Mouse (Mus musculus) forebrain, embryonic 16.5 days (tissue): Measurements from ENCODE around the gene Gm3336. TPM values are rescaled to one million over a fixed set of nuclear protein-coding genes. Genes with fewer than 3 reads are reported as not detected.

Experiments used
- ATAC-seq: fragments of 200-750 bp; cut with Nextera tagmentation; 2 replicates; pipeline ENCODE4 v1.8.0; 2017; ENCODE audit warnings: mild to moderate bottlenecking, moderate library complexity
- H3K27ac ChIP-seq: fragments of 300-500 bp; sonication (generic); 2 replicates; pipeline ENCODE4 v1.5.1; 2014; ENCODE audit warnings: low read length, control low read depth
- H3K27me3 ChIP-seq: fragments of 300-500 bp; sonication (generic); replicated peaks from 2 replicates; pipeline ENCODE4 v1.6.1; 2014; ENCODE audit warnings: low read length; ENCODE audit not compliant: control insufficient read depth, insufficient read depth
- H3K36me3 ChIP-seq: fragments of 300-500 bp; sonication (generic); 2 replicates; pipeline ENCODE4 v1.6.1; 2014; ENCODE audit not compliant: control insufficient read depth, insufficient read depth
- H3K4me1 ChIP-seq: fragments of 300-500 bp; sonication (generic); replicated peaks from 2 replicates; pipeline ENCODE4 v1.6.1; 2014; ENCODE audit warnings: low read length; ENCODE audit not compliant: control insufficient read depth, insufficient read depth
- H3K4me2 ChIP-seq: fragments of 300-500 bp; sonication (generic); 2 replicates; pipeline ENCODE4 v1.6.1; 2014; ENCODE audit warnings: mild to moderate bottlenecking, low read length, control low read depth
- H3K4me3 ChIP-seq: fragments of 300-500 bp; sonication (generic); replicated peaks from 2 replicates; pipeline ENCODE4 v1.5.1; 2014; ENCODE audit warnings: mild to moderate bottlenecking, low read length, control low read depth
- H3K9ac ChIP-seq: fragments of 300-500 bp; sonication (generic); replicated peaks from 2 replicates; pipeline ENCODE4 v1.6.1; 2014; ENCODE audit warnings: low read depth, low read length, control low read depth
- H3K9me3 ChIP-seq: fragments of 300-500 bp; sonication (generic); 2 replicates; pipeline ENCODE4 v1.6.1; 2016; ENCODE audit warnings: low read length; ENCODE audit not compliant: control insufficient read depth
- WGBS: fragments of 180-500 bp; shearing (Covaris S2); extraction: QIAGEN DNeasy Blood & Tissue Kit; methylation state at CpG from one replicate; pipeline ENCODE4 v1.1.7; 2014; 5-methylcytosine and 5-hydroxymethylcytosine counted together
- polyA plus RNA-seq: library from polyadenylated mRNA; unstranded; fragments of >200 nt; fragmentation: Nextera tagmentation; extraction: Ambion mirVana; gene quantifications from 2 replicates; pipeline ENCODE4 v1.2.1, GENCODE M21; 2015

Gene Gm3336
- polyA plus RNA-seq, 1 experiment from 2014 or later: not detected

DNA sequence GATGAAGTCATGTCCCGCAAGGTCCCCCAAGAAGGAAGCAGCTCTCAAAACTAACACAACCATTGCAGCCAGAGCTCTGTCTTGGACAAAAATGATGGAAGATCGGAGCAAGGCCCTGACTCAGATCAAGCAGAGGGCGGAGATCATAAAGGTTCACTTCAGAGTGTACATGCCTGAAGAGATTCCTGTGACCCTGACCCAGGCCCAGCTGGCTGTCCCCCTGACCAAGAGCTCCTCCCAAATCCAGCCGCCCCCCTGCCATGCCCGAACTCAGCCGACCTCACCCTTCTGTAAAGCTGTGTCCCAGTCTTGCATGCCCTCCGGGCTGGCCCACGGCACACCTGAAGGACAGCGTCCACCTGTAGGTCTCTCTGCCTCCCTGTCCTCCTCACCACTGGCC, 8.5 kb upstream of the Gm3336 start:
- H3K27me3 ChIP-seq: no peaks in the 10 kb centered on the region
- no peaks in the 10 kb centered on the region for H3K36me3 ChIP-seq
- 93% methylated on average over 9 of the region's 9 CpGs for WGBS
- no peak for ATAC-seq
- no peaks in the 10 kb centered on the region for H3K9me3 ChIP-seq
- H3K4me2 ChIP-seq: no peak overlapping the region
- no peak overlapping the region for H3K27ac ChIP-seq
- H3K9ac ChIP-seq: no peak overlapping the region
- no peaks in the 10 kb centered on the region for H3K4me1 ChIP-seq
- no peak overlapping the region for H3K4me3 ChIP-seq

DNA sequence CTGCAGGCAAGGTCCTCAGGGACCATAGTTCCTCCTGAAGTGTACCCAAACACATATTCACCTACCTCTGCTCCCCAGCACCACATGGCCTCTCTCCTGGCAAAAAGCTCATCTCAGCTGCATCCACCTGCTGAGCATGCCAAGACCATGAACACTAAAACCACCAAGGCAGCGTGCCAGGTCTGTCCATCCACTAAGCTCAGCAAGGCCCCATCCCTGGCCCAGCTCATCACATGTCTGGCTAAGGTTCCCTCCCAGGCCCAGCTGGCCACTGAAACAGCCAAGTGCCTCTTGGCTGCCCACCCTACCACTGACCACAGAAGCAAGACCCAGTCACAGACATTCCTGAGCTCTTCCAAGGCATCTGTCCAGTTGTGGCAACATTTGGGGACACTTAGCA, 8.0 kb upstream of the Gm3336 start:
- Histone ChIP-seq H3K36me3 (no peaks in the 10 kb centered on the region), H3K9ac (no peak overlapping the region), H3K4me3 (no peak overlapping the region), H3K27ac (no peak overlapping the region), H3K4me1 (no peaks in the 10 kb centered on the region), H3K9me3 (no peaks in the 10 kb centered on the region), H3K27me3 (no peaks in the 10 kb centered on the region), H3K4me2 (no peak overlapping the region)
- ATAC-seq: no peak
- 80% methylated on average over 1 of the region's 1 CpGs for WGBS

DNA sequence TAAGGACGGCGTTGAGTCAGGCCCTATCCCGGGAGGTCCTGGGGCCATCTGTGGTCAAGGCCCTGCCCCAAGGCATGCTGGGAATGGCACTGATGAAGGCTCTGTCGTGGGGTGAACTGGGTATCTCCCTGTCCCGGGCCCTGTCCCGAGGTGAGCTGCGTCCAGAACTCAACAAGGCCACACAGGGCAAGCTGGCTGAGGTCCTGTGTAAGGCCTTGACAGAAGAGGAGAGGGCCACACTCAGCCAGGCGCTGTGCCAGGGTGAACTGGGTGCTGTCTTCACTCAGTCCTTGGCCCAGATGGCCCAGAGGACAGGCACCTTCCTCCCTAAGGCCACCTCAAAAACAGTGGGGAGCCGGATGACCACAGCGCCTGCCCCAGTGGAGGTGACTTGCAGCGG, 7.3 kb upstream of the Gm3336 start:
- Histone ChIP-seq H3K4me3 (no peak overlapping the region), H3K9ac (no peak overlapping the region), H3K9me3 (no peaks in the 10 kb centered on the region), H3K27me3 (no peaks in the 10 kb centered on the region), H3K4me2 (no peak overlapping the region), H3K36me3 (no peaks in the 10 kb centered on the region), H3K4me1 (no peaks in the 10 kb centered on the region), H3K27ac (no peak overlapping the region)
- WGBS: 89% methylated on average over 11 of the region's 11 CpGs
- ATAC-seq: no peak

DNA sequence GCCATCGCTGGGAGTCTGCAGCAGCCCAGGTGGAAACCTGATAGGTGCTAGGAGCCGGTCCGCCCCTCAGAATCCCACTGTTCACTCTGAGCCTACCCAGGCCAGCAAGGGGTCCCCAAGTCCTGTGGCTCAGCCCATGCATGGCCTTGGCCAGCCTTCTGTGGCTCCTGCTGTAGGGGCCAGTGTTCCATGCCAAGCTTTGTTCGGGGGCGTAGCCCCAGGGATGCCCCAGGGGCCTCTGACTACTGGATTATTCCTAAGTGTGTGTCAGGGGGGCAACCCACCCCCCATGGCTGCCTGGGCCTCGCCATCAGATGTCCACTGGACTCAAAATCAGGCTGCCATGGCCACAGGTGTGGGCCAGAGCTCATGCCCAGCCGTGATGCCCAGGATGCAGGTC, 4.4 kb upstream of the Gm3336 start:
- no peak overlapping the region for H3K9ac ChIP-seq
- ATAC-seq: no peak
- no peak overlapping the region for H3K4me2 ChIP-seq
- no peak overlapping the region for H3K4me3 ChIP-seq
- H3K27me3 ChIP-seq: no peaks in the 10 kb centered on the region
- no peaks in the 10 kb centered on the region for H3K9me3 ChIP-seq
- no peak overlapping the region for H3K27ac ChIP-seq
- H3K36me3 ChIP-seq: no peaks in the 10 kb centered on the region
- WGBS: 81% methylated on average over 7 of the region's 7 CpGs
- no peaks in the 10 kb centered on the region for H3K4me1 ChIP-seq

DNA sequence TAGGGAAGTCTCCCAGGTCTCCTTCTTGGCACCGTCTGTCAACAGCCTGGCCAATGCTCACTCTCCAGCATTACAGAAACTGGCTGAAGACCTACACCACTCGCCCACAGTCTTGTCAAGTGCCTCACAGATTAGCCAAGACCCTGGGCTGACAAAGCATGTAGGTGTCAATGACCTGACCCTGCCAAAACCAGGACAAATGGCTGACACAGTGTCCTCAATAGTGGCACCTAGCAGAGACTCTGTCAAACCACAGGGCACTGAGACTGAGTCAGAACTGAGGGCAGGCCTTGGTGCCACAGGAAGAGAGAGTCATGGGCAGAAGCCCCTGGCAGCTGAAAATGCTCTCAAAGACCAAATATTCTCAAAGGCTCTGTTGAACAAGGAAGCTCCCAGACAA, 3.3 kb upstream of the Gm3336 start:
- no peak for ATAC-seq
- Histone ChIP-seq H3K36me3 (no peaks in the 10 kb centered on the region), H3K4me1 (no peaks in the 10 kb centered on the region), H3K9ac (no peak overlapping the region), H3K27me3 (no peaks in the 10 kb centered on the region), H3K4me2 (no peak overlapping the region), H3K27ac (no peak overlapping the region), H3K9me3 (no peaks in the 10 kb centered on the region), H3K4me3 (no peak overlapping the region)
- WGBS: 62% methylated on average over 2 of the region's 2 CpGs

DNA sequence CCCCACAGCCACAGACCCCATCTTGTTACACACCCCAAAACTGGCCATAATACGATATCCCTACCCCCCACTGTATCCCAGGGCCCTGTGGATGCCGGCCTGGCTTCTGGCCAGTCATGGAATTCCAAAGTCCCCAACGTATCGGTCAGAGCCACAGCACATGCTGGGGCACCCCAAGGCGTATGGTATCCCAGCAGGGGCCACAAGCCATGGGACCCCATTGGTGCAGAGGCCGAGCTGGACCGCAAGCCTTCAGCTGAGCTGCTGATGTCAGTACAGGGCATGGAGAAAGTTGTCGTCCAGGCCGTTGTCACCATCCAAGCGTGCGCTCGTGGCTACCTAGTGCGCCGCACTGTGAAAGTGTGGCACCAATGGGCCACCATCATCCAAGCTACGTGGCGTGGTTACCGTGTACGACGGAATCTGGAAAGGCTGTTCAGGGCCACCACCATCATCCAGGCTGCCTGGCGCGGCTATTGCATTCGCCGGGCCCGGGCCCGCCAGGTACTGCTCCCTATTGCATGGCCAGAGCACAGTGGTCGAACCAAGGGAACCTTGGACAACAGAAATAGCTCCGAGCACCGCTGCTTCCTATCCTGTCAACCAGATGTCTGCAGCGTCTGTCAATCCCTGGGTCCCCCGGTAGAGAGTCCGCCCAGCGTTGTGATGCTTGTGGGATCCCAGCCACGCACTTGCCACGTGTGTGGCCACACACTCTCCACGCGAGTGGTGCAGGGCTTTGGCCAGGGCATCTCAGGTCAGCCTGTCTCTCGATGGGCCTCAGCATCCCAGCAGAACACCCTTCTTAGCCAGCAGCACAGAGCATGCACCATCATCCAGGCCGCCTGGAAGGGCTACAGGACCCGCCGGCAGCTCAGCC, 1.6 kb upstream of the Gm3336 start:
- Histone ChIP-seq H3K9me3 (no peaks in the 10 kb centered on the region), H3K27ac (no peak overlapping the region)

DNA sequence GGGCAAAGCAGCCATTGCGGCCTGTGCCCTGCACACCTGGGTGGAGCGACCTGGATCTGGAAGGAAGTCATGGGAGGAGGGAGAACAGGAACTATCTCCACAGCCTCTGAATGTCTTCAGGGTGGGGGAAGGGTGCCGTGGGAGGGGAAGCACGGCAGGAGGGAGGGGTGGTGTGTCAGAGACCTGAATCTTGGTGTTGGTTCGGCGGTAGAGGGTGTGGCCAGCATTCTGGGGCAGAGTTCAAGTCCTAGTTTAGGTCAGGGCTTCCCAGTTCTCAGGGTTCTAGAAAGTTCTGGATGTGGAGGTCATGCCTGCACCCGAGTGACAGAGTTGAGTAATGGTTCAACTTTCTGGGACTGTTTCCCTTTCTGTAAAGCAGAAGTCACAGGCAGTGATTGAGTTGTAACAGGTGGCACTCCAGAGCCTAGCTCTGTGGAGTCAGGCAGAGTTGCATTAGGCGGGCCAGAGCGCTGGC, 1.5 kb downstream of the Gm3336 start:
- no peak overlapping the region for H3K27ac ChIP-seq
- no peak overlapping the region for H3K4me2 ChIP-seq
- H3K4me1 ChIP-seq: no peaks in the 10 kb centered on the region
- no peaks in the 10 kb centered on the region for H3K9me3 ChIP-seq
- no peak for ATAC-seq
- no peaks in the 10 kb centered on the region for H3K27me3 ChIP-seq
- H3K36me3 ChIP-seq: no peaks in the 10 kb centered on the region
- WGBS: 74% methylated on average over 9 of the region's 9 CpGs
- no peak overlapping the region for H3K4me3 ChIP-seq
- no peak overlapping the region for H3K9ac ChIP-seq

More for the DNA sequence above, 1.6 kb upstream of the Gm3336 start:
- H3K4me1 ChIP-seq: no peaks in the 10 kb centered on the region
- H3K4me2 ChIP-seq: no peak overlapping the region
- WGBS: 88% methylated on average over 40 of the region's 40 CpGs
- H3K4me3 ChIP-seq: no peak overlapping the region
- no peak for ATAC-seq
- no peaks in the 10 kb centered on the region for H3K27me3 ChIP-seq
- H3K36me3 ChIP-seq: no peaks in the 10 kb centered on the region
- no peak overlapping the region for H3K9ac ChIP-seq

DNA sequence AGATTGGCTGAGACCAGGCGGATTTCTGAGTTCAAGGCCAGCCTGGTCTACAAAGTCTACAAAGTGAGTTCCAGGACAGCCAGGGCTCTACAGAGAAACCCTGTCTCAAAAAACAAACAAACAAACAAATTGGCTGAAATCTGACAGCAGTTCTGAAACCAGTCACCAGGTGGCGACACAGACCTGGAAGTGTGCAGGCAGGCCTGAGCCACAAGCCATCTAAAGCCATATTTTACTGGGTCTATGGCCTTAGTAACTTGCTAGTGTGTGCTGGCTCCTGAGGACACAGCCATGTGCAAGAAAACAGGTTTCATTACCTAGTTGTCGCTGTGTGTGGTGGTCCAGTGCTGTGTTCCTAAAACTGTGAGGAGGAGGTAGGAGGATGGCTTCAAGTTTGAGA, 2.4 kb downstream of the Gm3336 start:
- Histone ChIP-seq H3K9me3 (no peaks in the 10 kb centered on the region), H3K4me1 (no peaks in the 10 kb centered on the region), H3K27ac (no peak overlapping the region), H3K36me3 (no peaks in the 10 kb centered on the region), H3K4me2 (no peak overlapping the region), H3K9ac (0 out of 2 replicates have a peak overlapping the region, but pooled peaks have one; percentile 17), H3K27me3 (no peaks in the 10 kb centered on the region), H3K4me3 (no peak overlapping the region)
- 4% methylated on average over 3 of the region's 3 CpGs for WGBS
- peak; percentile 75 for ATAC-seq

DNA sequence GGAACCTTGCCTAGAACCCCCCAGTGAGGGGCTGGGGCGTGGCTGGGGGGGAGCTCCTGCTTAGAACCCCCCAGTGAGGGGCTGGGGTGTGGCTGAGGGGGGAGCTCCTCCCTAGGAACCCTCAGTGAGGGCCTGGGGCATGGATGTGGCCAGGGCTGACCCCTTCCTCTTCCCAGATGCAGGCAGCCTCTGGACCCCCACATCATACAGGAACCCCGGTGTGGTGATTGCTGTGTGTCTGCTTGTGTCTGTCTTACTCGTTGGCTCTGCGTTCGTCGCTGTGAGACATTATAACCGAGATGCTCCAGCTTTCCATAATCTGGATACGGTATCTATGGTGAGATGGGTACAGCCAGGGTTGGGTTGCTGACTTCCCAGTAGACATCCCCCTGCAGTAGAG, 3.3 kb downstream of the Gm3336 start:
- H3K9ac ChIP-seq: no peak overlapping the region
- H3K36me3 ChIP-seq: no peaks in the 10 kb centered on the region
- H3K4me2 ChIP-seq: no peak overlapping the region
- H3K4me3 ChIP-seq: no peak overlapping the region
- no peaks in the 10 kb centered on the region for H3K4me1 ChIP-seq
- H3K27ac ChIP-seq: no peak overlapping the region
- H3K9me3 ChIP-seq: no peaks in the 10 kb centered on the region
- 86% methylated on average over 8 of the region's 8 CpGs for WGBS
- ATAC-seq: no peak
- no peaks in the 10 kb centered on the region for H3K27me3 ChIP-seq
